ENCODE assay signal across 8 mouse cellular contexts in the genomic region with DNA sequence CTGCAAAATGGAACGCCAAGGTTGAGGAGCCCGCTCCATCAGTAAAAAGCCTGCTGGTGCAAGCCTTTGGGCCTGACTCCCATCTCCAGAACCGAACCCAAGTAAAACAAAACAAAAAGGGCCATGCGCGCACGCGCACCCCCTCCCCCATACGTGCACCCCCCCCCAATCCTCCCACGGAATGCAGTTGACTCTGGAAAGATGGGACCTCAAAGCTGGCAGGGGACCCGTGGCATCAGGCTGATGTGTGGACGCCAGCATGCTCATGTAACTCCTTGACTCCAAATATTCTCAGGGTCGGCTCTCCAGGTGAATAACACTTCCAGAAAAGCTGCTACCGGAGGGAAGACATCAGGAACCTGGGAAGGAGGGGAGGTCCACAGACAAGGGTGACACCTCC.
DNase-seq lines count a peak whose midpoint lies in the region; ATAC-seq and TF ChIP-seq lines count a peak whose summit lies in the region.

No protein-coding gene starts in this region.

- H3ac ChIP-seq in myocyte (ENCODE audit: control insufficient read depth, insufficient read length) = no peak overlapping the region

- no peak for DNase-seq in lung, postnatal 10 days
- DNase-seq in heart, postnatal 4 days = peak; percentile 14
- DNase-seq in right cerebral cortex, adult 18-20 months = no peak
- DNase-seq in testis, postnatal 14 days (ENCODE audit: low spot score) = no peak

- TF ChIP-seq POLR2A in myocyte (IDR thresholded peaks at IDR 0.05; ENCODE audit: insufficient read length, low read depth) = no peak

- H3K4me3 ChIP-seq in lung, embryonic 16.5 days (ENCODE audit: low read length) = peak overlapping the region; percentile 51
- H3K4me3 ChIP-seq in embryonic facial prominence, embryonic 15.5 days (replicated peaks) = peak overlapping the region; percentile 41; the same call in 1 of the 2 replicates
- H3K4me3 ChIP-seq in myocyte = peak overlapping the region; percentile 31

- H3K9me3 ChIP-seq in lung, embryonic 16.5 days (ENCODE audit: control insufficient read depth, low read length) = no peaks in the 10 kb centered on the region
- no peaks in the 10 kb centered on the region for H3K9me3 ChIP-seq in embryonic facial prominence, embryonic 15.5 days (replicated peaks)

- H3K9ac ChIP-seq in lung, embryonic 16.5 days (ENCODE audit: low read length) = no peak overlapping the region
- H3K9ac ChIP-seq in embryonic facial prominence, embryonic 15.5 days = no peak overlapping the region

- H3K27me3 ChIP-seq in lung, embryonic 16.5 days (ENCODE audit: control insufficient read depth, insufficient read depth, low read depth, low read length) = no peaks in the 10 kb centered on the region
- no peaks in the 10 kb centered on the region for H3K27me3 ChIP-seq in embryonic facial prominence, embryonic 15.5 days
- no peaks in the 10 kb centered on the region for H3K27me3 ChIP-seq in myocyte (ENCODE audit: control insufficient read depth, insufficient read depth, insufficient read length)

- WGBS in lung, embryonic 16.5 days = 64% methylated on average over 13 of the region's 13 CpGs
- 67% methylated on average over 13 of the region's 13 CpGs for WGBS in embryonic facial prominence, embryonic 15.5 days

- no peak for ATAC-seq in lung, embryonic 16.5 days (ENCODE audit: low read depth)
- ATAC-seq in embryonic facial prominence, embryonic 15.5 days (ENCODE audit: insufficient number of reproducible peaks, low FRiP score, low TSS enrichment, low read depth) = no peak
- ATAC-seq in megakaryocyte progenitor cell, adult 5-6 weeks (replicated peaks; ENCODE audit: poor library complexity) = no peak

- no peaks in the 10 kb centered on the region for H3K79me2 ChIP-seq in myocyte (ENCODE audit: control insufficient read depth, insufficient read depth)

- peaks cover 4% of the 10 kb centered on the region; the same call in 1 of the 2 replicates for H3K4me1 ChIP-seq in lung, embryonic 16.5 days (replicated peaks; ENCODE audit: control insufficient read depth, insufficient read depth, low read length)
- peaks cover 25% of the 10 kb centered on the region for H3K4me1 ChIP-seq in embryonic facial prominence, embryonic 15.5 days

- no peak overlapping the region for H3K27ac ChIP-seq in lung, embryonic 16.5 days (ENCODE audit: low read length)
- no peak overlapping the region for H3K27ac ChIP-seq in embryonic facial prominence, embryonic 15.5 days (replicated peaks)

- no peaks in the 10 kb centered on the region for H3K36me3 ChIP-seq in lung, embryonic 16.5 days (ENCODE audit: control insufficient read depth, insufficient read depth, low read length)
- H3K36me3 ChIP-seq in embryonic facial prominence, embryonic 15.5 days = no peaks in the 10 kb centered on the region
- H3K36me3 ChIP-seq in myocyte (ENCODE audit: control insufficient read depth, insufficient read depth) = no peaks in the 10 kb centered on the region

- H3K4me2 ChIP-seq in lung, embryonic 16.5 days (ENCODE audit: low read depth, low read length) = peak overlapping the region; percentile 61
- H3K4me2 ChIP-seq in embryonic facial prominence, embryonic 15.5 days (replicated peaks) = peak overlapping the region; percentile 42
- H3K4me2 ChIP-seq in myocyte (ENCODE audit: low read depth) = peak overlapping the region; percentile 83

TF ChIP-seq in myocyte, 11 proteins besides CTCF, POLR2A, EP300 and RAD21:
- TF ChIP-seq TCF3 (IDR thresholded peaks at IDR 0.05; ENCODE audit: insufficient read length, low read depth) = no peak
- TF ChIP-seq E2F4 (IDR thresholded peaks at IDR 0.05; ENCODE audit: insufficient read depth) = no peak
- no peak for TF ChIP-seq CEBPB (IDR thresholded peaks at IDR 0.05; ENCODE audit: insufficient read depth, poor library complexity, severe bottlenecking)
- no peak for TF ChIP-seq SRF (IDR thresholded peaks at IDR 0.05; ENCODE audit: control insufficient read depth, insufficient read length, low read depth)
- TF ChIP-seq MYOD1 (IDR thresholded peaks at IDR 0.05; ENCODE audit: control insufficient read depth in 1 of 3, insufficient read length in 2 of 3, low read depth in 2 of 3) = no peak
- TF ChIP-seq REST (IDR thresholded peaks at IDR 0.05; ENCODE audit: insufficient read depth, insufficient read length) = no peak
- no peak for TF ChIP-seq POLR2AphosphoS2 (IDR thresholded peaks at IDR 0.05; ENCODE audit: insufficient read length, low read depth)
- no peak for TF ChIP-seq MAX (IDR thresholded peaks at IDR 0.05; ENCODE audit: low read depth)
- TF ChIP-seq USF1 (IDR thresholded peaks at IDR 0.05; ENCODE audit: low read depth) = no peak
- no peak for TF ChIP-seq TCF12 (IDR thresholded peaks at IDR 0.05; ENCODE audit: insufficient read depth, poor library complexity, severe bottlenecking)
- no peak for TF ChIP-seq MYOG (IDR thresholded peaks at IDR 0.05; ENCODE audit: control insufficient read depth in 1 of 3, insufficient read depth in 1 of 3, insufficient read length in 2 of 3, low read depth in 2 of 3)
